Mouse (Mus musculus) bone marrow macrophage, adult 2 months (primary cell): ENCODE measurements at regions not wholly inside any gene's neighbourhood (a gene's known extent, or its start where the extent isn't known, plus 50 kb on each side); places are given as distances from the start of the nearest gene placed in this dataset.

ENCODE experiments used
- CTCF ChIP-seq: IDR thresholded peaks from 2 replicates; pipeline ENCODE4 v1.5.1; 2012; ENCODE audit warnings: low read depth, mild to moderate bottlenecking, low read length, moderate library complexity
- POLR2A ChIP-seq: IDR thresholded peaks from 2 replicates; pipeline ENCODE4 v1.6.1; 2012; ENCODE audit warnings: mild to moderate bottlenecking, low read depth, low read length, borderline replicate concordance

DNA sequence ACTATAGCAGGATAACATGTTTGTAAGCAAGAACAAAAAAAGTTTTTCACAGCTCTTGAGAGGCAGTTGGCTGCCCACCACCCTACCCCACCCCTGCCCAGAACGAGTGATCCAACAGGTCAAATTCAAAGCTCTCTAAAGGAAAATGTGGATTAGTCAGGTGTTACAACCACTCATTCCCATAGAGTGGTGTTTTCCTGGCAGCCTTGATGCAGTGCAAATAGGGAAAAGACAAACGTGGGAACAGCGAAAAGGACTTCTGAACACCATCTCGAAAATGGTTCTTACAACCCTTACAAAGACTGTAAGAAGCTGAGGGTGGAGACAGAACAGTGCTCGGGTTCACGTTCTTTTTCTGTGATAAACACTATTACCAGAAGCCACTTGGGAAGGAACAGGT lies 523.8 kb downstream of the Gja1 start:
- TF ChIP-seq POLR2A (no peak), CTCF (no peak)
